Mouse (Mus musculus): ENCODE measurements at regions not wholly inside any gene's neighbourhood (a gene's known extent, or its start where the extent isn't known, plus 50 kb on each side); places are given as distances from the start of the nearest gene placed in this dataset.

DNA sequence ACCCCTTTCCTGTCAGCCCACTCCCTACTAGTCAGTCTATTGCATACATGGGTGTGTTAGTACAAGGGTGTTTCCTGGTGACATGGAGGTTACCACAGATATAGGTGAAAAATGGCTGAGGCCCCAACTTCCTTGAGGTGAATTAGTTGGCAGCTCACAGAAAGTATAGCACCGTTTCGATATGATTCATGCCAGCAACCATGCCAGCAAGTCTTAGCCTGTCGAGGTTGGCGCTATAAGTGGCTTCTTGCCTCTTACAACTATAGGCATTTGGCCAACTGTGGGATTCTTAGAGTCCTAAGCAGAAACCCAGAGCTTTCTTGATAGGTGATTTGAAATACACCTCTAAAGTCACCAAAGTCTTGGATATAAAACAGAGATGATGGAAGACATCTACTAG, 85.3 kb upstream of the Hs3st1 start:
- no peak for DNase-seq

DNA sequence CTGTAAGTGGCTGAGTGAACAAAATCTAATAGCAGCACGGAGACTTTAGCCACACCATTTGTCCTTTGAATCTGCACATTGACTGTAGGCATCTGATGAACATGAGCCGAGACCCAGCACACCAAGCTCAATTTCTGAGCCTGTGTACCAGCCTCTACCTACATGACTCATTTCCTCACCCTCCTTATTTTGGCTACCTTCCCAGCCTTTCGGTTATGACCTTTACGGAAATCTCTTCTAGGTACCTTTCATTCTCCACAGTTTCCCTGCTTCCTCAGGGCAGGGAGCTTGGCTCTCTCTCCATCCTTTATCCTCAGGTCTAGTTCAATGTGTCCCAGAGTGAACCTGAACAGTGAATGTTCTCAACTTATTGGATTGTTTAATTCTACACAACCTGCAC, 77.3 kb upstream of the Hs3st1 start:
- no peak for DNase-seq

- no peak for DNase-seq
Measured at GRCm38 (mm10) chr5:39824680-39825079, 69.4 kb upstream of the Hs3st1 start.

- DNase-seq: no peak
Measured at GRCm38 (mm10) chr5:39806643-39807042, 51.4 kb upstream of the Hs3st1 start.

Data from lung, postnatal 4 days (tissue).